Mouse (Mus musculus) heart, postnatal 0 days (tissue): ENCODE data around the gene Pafah1b2. TPM values are rescaled to one million over a fixed set of nuclear protein-coding genes. Genes with fewer than 3 reads are reported as not detected.

ENCODE experiments used
- ATAC-seq: fragments of 200-750 bp; cut with Nextera tagmentation; 2 replicates; pipeline ENCODE4 v1.8.0; 2017; ENCODE audit warnings: low read depth, moderate number of reproducible peaks, moderate library complexity; ENCODE audit not compliant: insufficient read depth
- DNase-seq: peaks from one replicate; pipeline ENCODE4 v3.0.0-alpha.2; 2016; ENCODE audit warnings: low spot score
- H3K27ac ChIP-seq: fragments of 300-500 bp; sonication (generic); 2 replicates; pipeline ENCODE4 v1.5.1; 2014; ENCODE audit warnings: low read depth, mild to moderate bottlenecking
- H3K27me3 ChIP-seq: fragments of 300-500 bp; sonication (generic); 2 replicates; pipeline ENCODE4 v1.6.1; 2014; ENCODE audit warnings: low read length, mixed read lengths; ENCODE audit not compliant: control insufficient read depth, insufficient read depth
- H3K36me3 ChIP-seq: fragments of 300-500 bp; sonication (generic); replicated peaks from 2 replicates; pipeline ENCODE4 v1.6.1; 2014; ENCODE audit warnings: low read length, mixed read lengths; ENCODE audit not compliant: control insufficient read depth, insufficient read depth
- H3K4me1 ChIP-seq: fragments of 300-500 bp; sonication (generic); 2 replicates; pipeline ENCODE4 v1.6.1; 2014; ENCODE audit warnings: antibody characterized with exemption; ENCODE audit not compliant: control insufficient read depth, insufficient read depth
- H3K4me2 ChIP-seq: fragments of 300-500 bp; sonication (generic); 2 replicates; pipeline ENCODE4 v1.6.1; 2014; ENCODE audit warnings: low read depth, mild to moderate bottlenecking, low read length, moderate library complexity
- H3K4me3 ChIP-seq: fragments of 300-500 bp; sonication (generic); 2 replicates; pipeline ENCODE4 v1.5.1; 2014; ENCODE audit warnings: low read depth, low read length
- H3K9ac ChIP-seq: fragments of 300-500 bp; sonication (generic); replicated peaks from 2 replicates; pipeline ENCODE4 v1.6.1; 2014; ENCODE audit warnings: low read depth, low read length, mixed read lengths
- H3K9me3 ChIP-seq: fragments of 300-500 bp; sonication (generic); replicated peaks from 2 replicates; pipeline ENCODE4 v1.6.1; 2016; ENCODE audit warnings: low read length; ENCODE audit not compliant: control insufficient read depth
- CTCF ChIP-seq: IDR thresholded peaks from 2 replicates; pipeline ENCODE4 v1.5.1; 2016; ENCODE audit warnings: antibody characterized with exemption, control low read depth, low read depth
- EP300 ChIP-seq: IDR thresholded peaks from 2 replicates; pipeline ENCODE4 v1.6.1; 2016; ENCODE audit warnings: antibody characterized with exemption, low read depth
- WGBS: fragments of 180-500 bp; shearing (Covaris S2); extraction: QIAGEN DNeasy Blood & Tissue Kit; methylation state at CpG from one replicate; pipeline ENCODE4 v1.1.7; 2014; 5-methylcytosine and 5-hydroxymethylcytosine counted together
- polyA plus RNA-seq: library from polyadenylated mRNA; unstranded; fragments of >200 nt; fragmentation: Nextera tagmentation; extraction: Ambion mirVana; gene quantifications from 2 replicates; pipeline ENCODE4 v1.2.1, GENCODE M21; 2015
- total RNA-seq: library from RNA; depleted of rRNA; stranded (reverse); fragments of >200 nt; gene quantifications from 2 replicates; pipeline ENCODE4 v1.2.3, GENCODE M21; 2014; ENCODE audit warnings: low replicate concordance

Pafah1b2 gene
- total and polyA plus RNA-seq, 2 experiments from 2014 or later: 41.0 to 92.8 TPM

DNA sequence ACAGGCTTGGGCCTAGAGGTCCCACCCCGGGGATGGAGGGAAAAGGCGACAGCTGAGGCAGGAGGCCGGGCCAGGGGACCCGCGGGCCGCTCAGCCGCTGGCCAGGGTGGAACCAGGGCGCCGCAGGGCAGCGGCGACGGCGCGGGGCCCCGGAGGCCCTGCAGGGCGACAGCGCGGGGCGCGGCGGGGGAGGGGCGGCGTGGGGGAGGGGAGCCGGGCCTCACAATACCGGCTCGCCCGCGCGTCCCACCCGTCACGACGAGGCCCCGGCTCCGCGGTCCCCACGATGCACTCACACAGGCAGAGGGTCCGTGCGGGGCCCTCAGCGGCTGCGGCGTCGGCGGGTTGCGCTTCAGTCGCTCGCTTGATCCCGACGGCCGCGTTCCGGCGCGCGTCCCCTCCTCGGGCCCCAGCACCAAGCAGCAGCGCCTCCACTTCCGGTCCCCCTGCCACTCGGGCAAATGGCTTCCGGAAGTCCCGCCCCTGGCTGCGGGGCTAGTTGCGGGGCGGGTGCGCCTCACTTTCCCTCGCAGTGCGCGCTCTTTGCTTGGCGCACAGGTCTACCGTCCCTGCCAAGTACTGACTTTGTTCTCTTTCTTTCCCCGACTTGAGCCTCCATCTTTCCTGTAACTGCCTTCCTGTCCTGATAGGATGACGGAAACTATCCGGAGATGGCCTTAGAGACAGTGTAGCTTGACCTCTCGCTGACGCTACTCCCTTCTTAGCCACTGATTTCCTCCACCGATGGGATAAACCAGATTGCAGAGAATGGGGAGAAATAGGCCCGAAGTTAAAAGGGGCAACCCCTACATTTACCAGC, 27.9 kb downstream of the Pafah1b2 start:
- Histone ChIP-seq H3K27me3 (no peaks in the 10 kb centered on the region), H3K4me1 (peaks cover 15% of the 10 kb centered on the region), H3K4me2 (peak overlapping the region; percentile 89), H3K9ac (peak overlapping the region; percentile 95), H3K4me3 (peak overlapping the region; percentile 91), H3K9me3 (no peaks in the 10 kb centered on the region), H3K36me3 (no peaks in the 10 kb centered on the region), H3K27ac (peak overlapping the region; percentile 92)
- WGBS: under 1% methylated on average over 58 of the region's 76 CpGs
- ATAC-seq (peak; percentile 91), DNase-seq (peak; percentile 85)
- TF ChIP-seq CTCF (no peak), EP300 (no peak)

GRCm38 (mm10) chr9:45983676-45984408, 28.6 kb downstream of the Pafah1b2 start:
- peak; percentile 25 for DNase-seq
- Histone ChIP-seq H3K27ac (peak overlapping the region; percentile 92), H3K4me1 (peaks cover 15% of the 10 kb centered on the region), H3K4me3 (peak overlapping the region; percentile 91), H3K9me3 (no peaks in the 10 kb centered on the region), H3K9ac (peak overlapping the region; percentile 95), H3K36me3 (peaks cover under 1% of the 10 kb centered on the region; the same call in 1 of the 2 replicates), H3K4me2 (peak overlapping the region; percentile 89), H3K27me3 (no peaks in the 10 kb centered on the region)
- under 1% methylated on average over 23 of the region's 23 CpGs for WGBS
- ATAC-seq: no peak
- peak; percentile 23 for TF ChIP-seq CTCF
- no peak for TF ChIP-seq EP300

GRCm38 (mm10) chr9:45981331-45981730, 31.2 kb downstream of the Pafah1b2 start:
- H3K9me3 ChIP-seq: no peaks in the 10 kb centered on the region
- peaks cover 17% of the 10 kb centered on the region; the same call in 1 of the 2 replicates for H3K36me3 ChIP-seq
- no peak overlapping the region for H3K4me3 ChIP-seq
- no peak overlapping the region for H3K4me2 ChIP-seq
- ATAC-seq (no peak), DNase-seq (no peak)
- peaks cover 15% of the 10 kb centered on the region for H3K4me1 ChIP-seq
- no peaks in the 10 kb centered on the region for H3K27me3 ChIP-seq
- no peak overlapping the region for H3K27ac ChIP-seq
- TF ChIP-seq EP300: no peak
- TF ChIP-seq CTCF: peak; percentile 17; the same call in 1 of the 2 replicates
- H3K9ac ChIP-seq: no peak overlapping the region

- Histone ChIP-seq H3K4me3 (no peak overlapping the region), H3K9ac (no peak overlapping the region), H3K4me1 (peaks cover 15% of the 10 kb centered on the region), H3K36me3 (peaks cover 20% of the 10 kb centered on the region), H3K27me3 (no peaks in the 10 kb centered on the region), H3K27ac (no peak overlapping the region), H3K4me2 (no peak overlapping the region), H3K9me3 (no peaks in the 10 kb centered on the region)
- 83% methylated on average over 1 of the region's 1 CpGs for WGBS
- ATAC-seq: no peak
- TF ChIP-seq CTCF (no peak), EP300 (no peak)
- DNase-seq: no peak
Observed at GRCm38 (mm10) chr9:45980611-45981010, 31.9 kb downstream of the Pafah1b2 start.

DNA sequence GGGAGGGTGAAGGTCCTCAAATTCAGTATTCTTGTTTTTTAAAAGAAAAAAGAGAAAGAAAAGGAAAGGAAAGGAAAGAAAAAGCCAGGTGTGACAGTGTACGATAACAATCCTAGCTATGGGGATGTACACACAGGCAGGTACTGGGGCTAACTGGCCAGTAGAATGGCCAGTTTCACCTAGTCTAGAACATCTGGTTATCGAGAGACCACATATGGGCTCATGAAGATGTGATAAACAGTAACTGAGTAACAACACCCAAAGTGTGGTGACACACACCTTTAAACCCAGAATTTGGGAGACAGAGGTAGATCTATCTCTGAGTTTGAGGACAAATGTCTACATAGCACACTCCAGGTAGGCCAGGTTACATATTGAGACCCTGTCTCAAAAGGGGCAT, 32.7 kb downstream of the Pafah1b2 start:
- Histone ChIP-seq H3K4me3 (no peak overlapping the region), H3K27ac (no peak overlapping the region), H3K4me2 (no peak overlapping the region), H3K9me3 (no peaks in the 10 kb centered on the region), H3K36me3 (peaks cover 27% of the 10 kb centered on the region), H3K27me3 (no peaks in the 10 kb centered on the region), H3K9ac (no peak overlapping the region), H3K4me1 (peaks cover 11% of the 10 kb centered on the region)
- ATAC-seq (no peak), DNase-seq (no peak)
- 80% methylated on average over 2 of the region's 2 CpGs for WGBS
- TF ChIP-seq EP300 (no peak), CTCF (no peak)
